Mouse (Mus musculus) olfactory bulb, adult 2 months (tissue): Measurements from ENCODE around the gene Epha8. TPM values are rescaled to one million over a fixed set of nuclear protein-coding genes. Genes with fewer than 3 reads are reported as not detected.

Experiments
- H3K27ac ChIP-seq: fragments of 200-500 bp; 2 replicates; pipeline ENCODE4 v1.5.1; 2012; ENCODE audit warnings: low read depth, low read length; ENCODE audit not compliant: insufficient read depth
- H3K4me1 ChIP-seq: fragments of 200-500 bp; 2 replicates; pipeline ENCODE4 v1.6.1; 2012; ENCODE audit warnings: low read length; ENCODE audit not compliant: control insufficient read depth, insufficient read depth
- H3K4me3 ChIP-seq: fragments of 200-500 bp; 2 replicates; pipeline ENCODE4 v1.5.1; 2012; ENCODE audit warnings: mild to moderate bottlenecking, low read depth, low read length, moderate library complexity; ENCODE audit not compliant: insufficient read depth
- CTCF ChIP-seq: fragments of 200-500 bp; IDR thresholded peaks from 2 replicates; pipeline ENCODE4 v1.5.1; 2012; ENCODE audit warnings: low read depth, mild to moderate bottlenecking, low read length, moderate library complexity; ENCODE audit not compliant: insufficient read depth
- POLR2A ChIP-seq: fragments of 200-500 bp; IDR thresholded peaks from 2 replicates; pipeline ENCODE4 v1.6.1; 2012; ENCODE audit warnings: mild to moderate bottlenecking, low read depth, low read length, moderate library complexity; ENCODE audit not compliant: insufficient read depth
- WGBS: fragments of 180-500 bp; shearing (Covaris S2); methylation state at CpG from one replicate; pipeline ENCODE4 v1.1.7; 2018; 5-methylcytosine and 5-hydroxymethylcytosine counted together
- polyA plus RNA-seq: library from polyadenylated mRNA; stranded (reverse); fragments of >200 nt; gene quantifications from 2 replicates; pipeline ENCODE4 v1.2.4, GENCODE M21; 2012; ENCODE audit warnings: low replicate concordance; ENCODE audit not compliant: missing spikeins, insufficient read depth, insufficient read length

Epha8 gene
- polyA plus RNA-seq, 1 experiment: not detected

DNA sequence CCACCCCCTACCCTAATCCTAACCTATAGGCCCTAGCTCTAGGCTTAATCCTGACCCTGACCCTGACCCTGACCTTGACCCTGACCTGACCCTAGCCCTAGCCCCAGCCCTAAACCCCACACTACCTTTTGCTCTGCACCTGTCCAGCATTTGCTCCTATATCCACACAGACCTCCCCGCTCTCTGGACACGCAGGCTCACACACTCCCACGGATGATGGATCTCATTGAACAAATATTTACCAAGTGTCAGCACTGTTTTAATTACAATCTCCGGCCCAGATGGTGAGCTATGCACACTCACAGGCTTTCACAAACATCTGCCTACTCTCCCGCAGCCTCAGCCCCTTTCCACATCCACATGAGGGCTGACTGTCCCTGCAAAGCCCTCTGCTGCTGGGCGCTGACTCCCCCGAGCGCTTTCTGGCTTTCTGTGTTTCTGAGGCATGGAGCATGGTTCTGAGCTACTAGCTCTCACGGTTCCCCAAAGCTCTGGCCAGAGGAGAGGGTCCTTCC is 58.5 kb downstream of the Epha8 start:
- H3K4me3 ChIP-seq: no peak overlapping the region
- no peak overlapping the region for H3K27ac ChIP-seq
- TF ChIP-seq POLR2A: no peak
- no peak for TF ChIP-seq CTCF
- 70% methylated on average over 9 of the region's 9 CpGs for WGBS
- no peaks in the 10 kb centered on the region; the same call in 1 of the 2 replicates for H3K4me1 ChIP-seq

DNA sequence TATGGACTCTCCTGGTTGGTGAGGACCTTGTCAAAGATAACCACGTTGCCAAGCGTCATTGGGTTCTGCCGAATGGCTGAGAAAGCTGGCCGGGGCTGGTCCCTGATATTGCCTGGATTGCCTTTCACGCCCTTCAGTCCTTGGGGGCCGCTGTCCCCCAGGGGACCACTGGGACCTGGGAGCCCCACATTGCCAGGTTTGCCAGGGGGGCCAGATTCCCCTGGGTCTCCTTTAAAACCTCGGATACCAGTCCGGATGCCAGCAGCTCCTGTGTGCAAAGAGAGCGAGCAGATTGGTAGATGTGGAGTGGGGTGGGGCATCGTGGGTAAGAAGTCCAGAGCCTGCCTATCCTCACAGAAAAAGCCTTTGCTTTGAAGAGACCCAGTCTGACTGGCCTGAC is 60.2 kb downstream of the Epha8 start:
- TF ChIP-seq CTCF: no peak
- no peak for TF ChIP-seq POLR2A
- Histone ChIP-seq H3K27ac (no peak overlapping the region), H3K4me3 (no peak overlapping the region), H3K4me1 (no peaks in the 10 kb centered on the region; the same call in 1 of the 2 replicates)
- 36% methylated on average over 10 of the region's 10 CpGs for WGBS

- TF ChIP-seq CTCF (no peak), POLR2A (no peak)
- Histone ChIP-seq H3K4me1 (no peaks in the 10 kb centered on the region; the same call in 1 of the 2 replicates), H3K27ac (no peak overlapping the region), H3K4me3 (no peak overlapping the region)
- 3% methylated on average over 15 of the region's 15 CpGs for WGBS
Observed at GRCm38 (mm10) chr4:136895861-136896260, 60.8 kb downstream of the Epha8 start.

DNA sequence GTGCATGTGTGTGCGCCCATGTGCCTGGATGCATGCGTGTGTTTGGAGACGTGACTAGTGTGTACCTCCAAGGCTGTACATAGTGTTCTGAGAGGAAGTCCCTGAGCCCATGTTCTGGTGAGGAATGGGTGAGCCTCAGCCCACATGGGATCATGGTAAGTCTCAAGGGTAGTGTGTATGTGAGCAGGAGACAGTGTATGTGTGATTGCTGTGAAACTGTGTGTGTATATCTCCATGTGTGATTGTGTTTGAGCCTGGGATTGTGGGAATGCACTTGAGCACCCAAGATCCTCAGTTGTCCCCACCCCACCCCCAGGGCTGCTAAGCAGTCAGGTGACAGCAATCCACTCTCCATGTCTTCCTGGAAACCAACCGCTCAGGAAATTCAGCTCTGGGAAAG is 61.8 kb downstream of the Epha8 start:
- no peak for TF ChIP-seq POLR2A
- TF ChIP-seq CTCF: no peak
- Histone ChIP-seq H3K27ac (no peak overlapping the region), H3K4me3 (no peak overlapping the region), H3K4me1 (no peaks in the 10 kb centered on the region; the same call in 1 of the 2 replicates)
- 79% methylated on average over 4 of the region's 4 CpGs for WGBS

GRCm38 (mm10) chr4:136893691-136894543 is 62.7 kb downstream of the Epha8 start:
- peak; percentile 85 for TF ChIP-seq CTCF
- TF ChIP-seq POLR2A: no peak
- Histone ChIP-seq H3K4me1 (no peaks in the 10 kb centered on the region; the same call in 1 of the 2 replicates), H3K4me3 (no peak overlapping the region), H3K27ac (no peak overlapping the region)
- 6% methylated on average over 9 of the region's 9 CpGs for WGBS

DNA sequence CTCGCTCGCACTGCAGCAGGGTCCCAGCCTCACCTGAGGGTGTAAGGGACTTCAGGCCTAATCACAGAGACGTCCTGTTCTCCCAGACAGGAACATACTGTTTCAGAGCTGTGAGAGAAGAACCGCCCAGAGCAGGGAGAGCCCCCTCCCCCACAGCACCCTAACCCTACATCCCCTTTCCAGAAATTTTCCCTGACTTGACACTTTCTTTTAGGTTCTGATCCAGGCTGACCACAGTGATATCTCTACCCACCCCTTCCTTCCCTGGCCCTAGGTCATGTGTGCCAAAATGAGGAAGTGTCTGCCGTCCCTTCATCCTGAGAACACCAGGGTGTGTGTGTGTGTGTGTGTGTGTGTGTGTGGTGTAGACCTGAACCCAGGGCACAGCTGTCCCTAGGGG is 63.8 kb downstream of the Epha8 start, which contains the start of gene C1qc:
Gene C1qc, minus strand, starts transcription at position 255 of the 400 bp plus-strand sequence.
- no peaks in the 10 kb centered on the region; the same call in 1 of the 2 replicates for H3K4me1 ChIP-seq
- no peak within 1 kb of the TSS for H3K4me3 ChIP-seq
- H3K27ac ChIP-seq: no peak within 1 kb of the TSS
- TF ChIP-seq POLR2A (no peak), CTCF (no peak)
- WGBS: 87% methylated on average over 5 of the region's 5 CpGs

GRCm38 (mm10) chr4:136892371-136892770 is 64.2 kb downstream of the Epha8 start:
- Histone ChIP-seq H3K4me3 (no peak overlapping the region), H3K4me1 (no peaks in the 10 kb centered on the region; the same call in 1 of the 2 replicates), H3K27ac (no peak overlapping the region)
- 66% methylated on average over 7 of the region's 7 CpGs for WGBS
- TF ChIP-seq CTCF: no peak
- TF ChIP-seq POLR2A: no peak

DNA sequence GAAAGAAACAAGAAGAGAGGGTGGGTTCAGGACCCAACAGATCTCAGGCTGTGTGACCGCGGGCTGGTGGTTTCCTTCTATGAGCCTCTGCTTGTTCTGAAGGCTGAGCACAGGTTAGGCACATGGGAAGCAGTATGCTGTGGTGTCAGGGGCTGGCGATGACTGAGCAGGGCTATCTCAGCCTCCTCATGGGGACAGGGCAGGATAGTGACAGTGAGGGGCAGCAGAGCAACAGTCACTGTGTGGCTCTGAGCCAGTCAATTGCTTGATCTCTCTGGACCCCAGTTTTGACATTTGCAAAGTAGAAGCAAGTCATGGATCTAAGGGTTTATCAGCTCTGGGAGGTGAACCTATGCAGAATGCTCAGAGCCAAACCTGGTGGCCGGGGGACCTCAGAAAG is 65.5 kb downstream of the Epha8 start:
- Histone ChIP-seq H3K4me1 (no peaks in the 10 kb centered on the region; the same call in 1 of the 2 replicates), H3K4me3 (no peak overlapping the region), H3K27ac (no peak overlapping the region)
- TF ChIP-seq POLR2A (no peak), CTCF (no peak)
- 89% methylated on average over 4 of the region's 4 CpGs for WGBS

DNA sequence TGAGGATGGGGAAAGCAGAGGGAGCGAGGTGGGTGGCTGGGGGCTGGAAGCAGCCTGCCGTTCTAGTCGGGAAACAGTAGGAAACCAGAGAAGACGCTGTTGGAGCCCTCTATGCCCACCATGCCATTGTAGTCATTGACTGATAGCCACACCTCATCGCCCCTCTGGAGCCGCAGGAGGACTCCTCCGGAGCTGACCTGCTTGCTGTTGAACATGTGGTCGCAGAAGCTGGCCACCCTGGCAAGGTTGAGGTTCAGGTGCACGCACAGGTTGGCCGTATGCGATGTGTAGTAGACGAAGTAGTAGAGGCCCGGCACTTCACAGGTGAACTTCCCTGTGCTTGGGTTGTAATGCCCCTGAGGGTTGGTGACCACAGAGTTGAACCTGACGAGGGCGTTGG is 66.6 kb downstream of the Epha8 start:
- 87% methylated on average over 15 of the region's 15 CpGs for WGBS
- no peak for TF ChIP-seq POLR2A
- TF ChIP-seq CTCF: no peak
- H3K4me1 ChIP-seq: no peaks in the 10 kb centered on the region
- no peak overlapping the region for H3K4me3 ChIP-seq
- H3K27ac ChIP-seq: no peak overlapping the region
